Mouse (Mus musculus) heart, embryonic 10.5 days (tissue): Measurements from ENCODE around the gene Akt3. TPM values are rescaled to one million over a fixed set of nuclear protein-coding genes. Genes with fewer than 3 reads are reported as not detected.

Source experiments
- DNase-seq: peaks from one replicate; pipeline ENCODE4 v3.0.0-alpha.2; 2017; ENCODE audit warnings: low spot score
- H3K27ac ChIP-seq: fragments of 300-500 bp; sonication (generic); 2 replicates; pipeline ENCODE4 v1.5.1; 2016; ENCODE audit warnings: mild to moderate bottlenecking
- H3K27me3 ChIP-seq: fragments of 300-500 bp; sonication (generic); 2 replicates; pipeline ENCODE4 v1.6.1; 2016; ENCODE audit warnings: mild to moderate bottlenecking; ENCODE audit not compliant: poor library complexity, insufficient read depth, severe bottlenecking
- H3K36me3 ChIP-seq: fragments of 300-500 bp; sonication (generic); 2 replicates; pipeline ENCODE4 v1.6.1; 2016; ENCODE audit warnings: mild to moderate bottlenecking, moderate library complexity
- H3K4me1 ChIP-seq: fragments of 300-500 bp; sonication (generic); 2 replicates; pipeline ENCODE4 v1.6.1; 2016; ENCODE audit warnings: mild to moderate bottlenecking
- H3K4me3 ChIP-seq: fragments of 300-500 bp; sonication (generic); 2 replicates; pipeline ENCODE4 v1.5.1; 2016; ENCODE audit warnings: mild to moderate bottlenecking, moderate library complexity
- H3K9me3 ChIP-seq: fragments of 300-500 bp; sonication (generic); 2 replicates; pipeline ENCODE4 v1.6.1; 2016; ENCODE audit warnings: mild to moderate bottlenecking, moderate library complexity
- WGBS: fragments of 180-500 bp; shearing (Covaris S2); methylation state at CpG from one replicate; pipeline ENCODE4 v1.1.7; 2016; 5-methylcytosine and 5-hydroxymethylcytosine counted together
- polyA plus RNA-seq: library from polyadenylated mRNA; unstranded; fragments of >200 nt; fragmentation: Nextera tagmentation; extraction: Ambion mirVana; gene quantifications from 2 replicates; pipeline ENCODE4 v1.2.1, GENCODE M21; 2016

The Akt3 gene
- polyA plus RNA-seq, 1 experiment from 2014 or later = 6.1 TPM

GRCm38 (mm10) chr1:177013776-177014175, 244.2 kb downstream of the Akt3 start:
- 89% methylated on average over 3 of the region's 3 CpGs for WGBS
- Histone ChIP-seq H3K4me3 (no peak overlapping the region), H3K4me1 (peaks cover 49% of the 10 kb centered on the region), H3K36me3 (no peaks in the 10 kb centered on the region), H3K9me3 (no peaks in the 10 kb centered on the region), H3K27me3 (no peaks in the 10 kb centered on the region), H3K27ac (0 out of 2 replicates have a peak overlapping the region, but pooled peaks have one; percentile 29)
- peak; percentile 54 for DNase-seq

- H3K4me1 ChIP-seq = peaks cover 49% of the 10 kb centered on the region
- H3K36me3 ChIP-seq = no peaks in the 10 kb centered on the region
- no peak overlapping the region for H3K4me3 ChIP-seq
- DNase-seq = peak; percentile 47
- no peaks in the 10 kb centered on the region for H3K9me3 ChIP-seq
- H3K27ac ChIP-seq = no peak overlapping the region
- 83% methylated on average over 1 of the region's 1 CpGs for WGBS
- no peaks in the 10 kb centered on the region for H3K27me3 ChIP-seq
Observed at GRCm38 (mm10) chr1:177013313-177013712, 244.7 kb downstream of the Akt3 start.

GRCm38 (mm10) chr1:177012774-177013173, 245.2 kb downstream of the Akt3 start:
- peak; percentile 47 for DNase-seq

GRCm38 (mm10) chr1:177011688-177012087, 246.3 kb downstream of the Akt3 start:
- Histone ChIP-seq H3K4me3 (no peak overlapping the region), H3K9me3 (no peaks in the 10 kb centered on the region), H3K4me1 (peaks cover 41% of the 10 kb centered on the region), H3K36me3 (no peaks in the 10 kb centered on the region), H3K27me3 (no peaks in the 10 kb centered on the region), H3K27ac (peak overlapping the region; percentile 17; the same call in 1 of the 2 replicates)
- WGBS = 83% methylated on average over 13 of the region's 13 CpGs
- DNase-seq = no peak

More at GRCm38 (mm10) chr1:177012774-177013173, 245.2 kb downstream of the Akt3 start:
- Histone ChIP-seq H3K27ac (no peak overlapping the region), H3K4me3 (no peak overlapping the region), H3K36me3 (no peaks in the 10 kb centered on the region), H3K27me3 (no peaks in the 10 kb centered on the region), H3K4me1 (peaks cover 45% of the 10 kb centered on the region), H3K9me3 (no peaks in the 10 kb centered on the region)
- 76% methylated on average over 3 of the region's 3 CpGs for WGBS

GRCm38 (mm10) chr1:177010607-177011302, 247.2 kb downstream of the Akt3 start:
- Histone ChIP-seq H3K4me3 (no peak overlapping the region), H3K4me1 (peaks cover 41% of the 10 kb centered on the region), H3K9me3 (no peaks in the 10 kb centered on the region), H3K27ac (0 out of 2 replicates have a peak overlapping the region, but pooled peaks have one; percentile 17), H3K27me3 (no peaks in the 10 kb centered on the region), H3K36me3 (no peaks in the 10 kb centered on the region)
- no peak for DNase-seq
- WGBS = 52% methylated on average over 6 of the region's 6 CpGs

GRCm38 (mm10) chr1:177010041-177010440, 248.0 kb downstream of the Akt3 start:
- peaks cover 41% of the 10 kb centered on the region for H3K4me1 ChIP-seq

GRCm38 (mm10) chr1:177008777-177009176, 249.2 kb downstream of the Akt3 start:
- no peak for DNase-seq
- Histone ChIP-seq H3K4me3 (no peak overlapping the region), H3K27ac (peak overlapping the region; percentile 37; the same call in 1 of the 2 replicates), H3K36me3 (no peaks in the 10 kb centered on the region), H3K27me3 (no peaks in the 10 kb centered on the region), H3K4me1 (peaks cover 43% of the 10 kb centered on the region), H3K9me3 (no peaks in the 10 kb centered on the region)
- WGBS = 27% methylated on average over 1 of the region's 1 CpGs

More at GRCm38 (mm10) chr1:177010041-177010440, 248.0 kb downstream of the Akt3 start:
- no peak overlapping the region for H3K4me3 ChIP-seq
- no peaks in the 10 kb centered on the region for H3K27me3 ChIP-seq
- H3K27ac ChIP-seq = peak overlapping the region; percentile 37; the same call in 1 of the 2 replicates
- H3K9me3 ChIP-seq = no peaks in the 10 kb centered on the region
- DNase-seq = no peak
- no peaks in the 10 kb centered on the region for H3K36me3 ChIP-seq
- 59% methylated on average over 3 of the region's 3 CpGs for WGBS

GRCm38 (mm10) chr1:177007405-177007804, 250.6 kb downstream of the Akt3 start:
- no peaks in the 10 kb centered on the region for H3K27me3 ChIP-seq
- DNase-seq = no peak
- H3K27ac ChIP-seq = no peak overlapping the region
- H3K4me1 ChIP-seq = peaks cover 43% of the 10 kb centered on the region
- no peaks in the 10 kb centered on the region for H3K36me3 ChIP-seq
- H3K4me3 ChIP-seq = no peak overlapping the region
- 86% methylated on average over 3 of the region's 3 CpGs for WGBS
- no peaks in the 10 kb centered on the region for H3K9me3 ChIP-seq

- H3K27me3 ChIP-seq = no peaks in the 10 kb centered on the region; the same call in 1 of the 2 replicates
- no peaks in the 10 kb centered on the region for H3K36me3 ChIP-seq
- H3K27ac ChIP-seq = no peak overlapping the region
- 59% methylated on average over 4 of the region's 4 CpGs for WGBS
- no peaks in the 10 kb centered on the region for H3K9me3 ChIP-seq
- H3K4me3 ChIP-seq = no peak overlapping the region
- H3K4me1 ChIP-seq = peaks cover 21% of the 10 kb centered on the region
- DNase-seq = no peak
Observed at GRCm38 (mm10) chr1:177004041-177004741, 253.8 kb downstream of the Akt3 start.

- Histone ChIP-seq H3K27me3 (no peaks in the 10 kb centered on the region; the same call in 1 of the 2 replicates), H3K36me3 (no peaks in the 10 kb centered on the region), H3K4me1 (peaks cover 20% of the 10 kb centered on the region), H3K4me3 (no peak overlapping the region), H3K9me3 (no peaks in the 10 kb centered on the region), H3K27ac (no peak overlapping the region)
- no peak for DNase-seq
- WGBS = 69% methylated on average over 6 of the region's 6 CpGs
Observed at GRCm38 (mm10) chr1:177002951-177003350, 255.1 kb downstream of the Akt3 start.

GRCm38 (mm10) chr1:176999011-176999410, 259.0 kb downstream of the Akt3 start:
- no peaks in the 10 kb centered on the region; the same call in 1 of the 2 replicates for H3K27me3 ChIP-seq
- no peak for DNase-seq
- no peaks in the 10 kb centered on the region for H3K9me3 ChIP-seq
- 60% methylated on average over 6 of the region's 6 CpGs for WGBS
- peaks cover 43% of the 10 kb centered on the region for H3K4me1 ChIP-seq
- no peak overlapping the region for H3K27ac ChIP-seq
- no peaks in the 10 kb centered on the region for H3K36me3 ChIP-seq
- H3K4me3 ChIP-seq = no peak overlapping the region

GRCm38 (mm10) chr1:176997711-176998689, 260.0 kb downstream of the Akt3 start:
- Histone ChIP-seq H3K4me3 (peak overlapping the region; percentile 45), H3K27me3 (no peaks in the 10 kb centered on the region; the same call in 1 of the 2 replicates), H3K9me3 (no peaks in the 10 kb centered on the region), H3K27ac (peak overlapping the region; percentile 84), H3K4me1 (peaks cover 50% of the 10 kb centered on the region), H3K36me3 (no peaks in the 10 kb centered on the region)
- 39% methylated on average over 33 of the region's 33 CpGs for WGBS
- DNase-seq = no peak
